Mouse (Mus musculus) cerebellum, postnatal 4 days (tissue): Measurements from ENCODE around the gene Pcgf6.
"Not testable (repeated sequence)": the region's sequence is repeated elsewhere in the genome, so short reads cannot be mapped to it uniquely, and the experiment has no call there.

Experiments used
- DNase-seq, 2 experiments: peaks; one replicate each; pipeline ENCODE4 v3.0.0; 2022; ENCODE audit warnings: low spot score in 2 of 2, mixed read lengths in 1 of 2

Gene Pcgf6

GRCm38 (mm10) chr19:47026513-47026912, 24.2 kb downstream of the Pcgf6 start:
- no peak for DNase-seq

GRCm38 (mm10) chr19:47024954-47025353, 25.8 kb downstream of the Pcgf6 start:
- DNase-seq = no peak

- no peak for DNase-seq
Observed at GRCm38 (mm10) chr19:47023546-47023945, 27.2 kb downstream of the Pcgf6 start.

- DNase-seq = no peak
Observed at GRCm38 (mm10) chr19:47022709-47023108, 28.0 kb downstream of the Pcgf6 start.

- peak in 1 of 2 experiments; percentile 40 for DNase-seq
Observed at GRCm38 (mm10) chr19:47019326-47019725, 31.4 kb downstream of the Pcgf6 start.

GRCm38 (mm10) chr19:47018330-47018729, 32.4 kb downstream of the Pcgf6 start:
- no peak for DNase-seq

GRCm38 (mm10) chr19:47017831-47018230, 32.9 kb downstream of the Pcgf6 start:
- DNase-seq = no peak

- DNase-seq = peak in 1 of 2 experiments; percentile 49
Observed at GRCm38 (mm10) chr19:47016487-47016886, 34.2 kb downstream of the Pcgf6 start.

- no peak for DNase-seq
Observed at GRCm38 (mm10) chr19:47015965-47016364, 34.7 kb downstream of the Pcgf6 start.

- no peak for DNase-seq
Observed at GRCm38 (mm10) chr19:47015396-47015795, 35.3 kb downstream of the Pcgf6 start.

- DNase-seq = peak; percentile 55 to 77
Observed at GRCm38 (mm10) chr19:47014447-47015381, 36.0 kb downstream of the Pcgf6 start, which contains the start of the genes Ina and Nt5c2. TSS of gene Ina (plus strand) at chr19:47014698. TSS of gene Nt5c2 (minus strand) at chr19:47015153.

GRCm38 (mm10) chr19:47014159-47014446, 36.6 kb downstream of the Pcgf6 start:
- DNase-seq = no peak

GRCm38 (mm10) chr19:47013340-47014158, 37.2 kb downstream of the Pcgf6 start:
- DNase-seq = no peak

- no peak for DNase-seq
Observed at GRCm38 (mm10) chr19:47012521-47013130, 38.1 kb downstream of the Pcgf6 start.

GRCm38 (mm10) chr19:47009943-47010342, 40.8 kb downstream of the Pcgf6 start:
- no peak for DNase-seq

GRCm38 (mm10) chr19:47009420-47009819, 41.3 kb downstream of the Pcgf6 start:
- DNase-seq = no peak

GRCm38 (mm10) chr19:47006321-47006720, 44.4 kb downstream of the Pcgf6 start:
- no peak for DNase-seq

GRCm38 (mm10) chr19:47005873-47006272, 44.8 kb downstream of the Pcgf6 start:
- no peak for DNase-seq

GRCm38 (mm10) chr19:47003742-47004511, 46.8 kb downstream of the Pcgf6 start:
- no peak for DNase-seq

GRCm38 (mm10) chr19:47000357-47000756, 50.3 kb downstream of the Pcgf6 start:
- DNase-seq = not testable (repeated sequence)

GRCm38 (mm10) chr19:46999753-47000152, 51.0 kb downstream of the Pcgf6 start:
- DNase-seq = no peak
